Mouse (Mus musculus): ENCODE measurements around the gene Reln. TPM values are rescaled to one million over a fixed set of nuclear protein-coding genes. Genes with fewer than 3 reads are reported as not detected.

Reln gene
- polyA plus RNA-seq, 1 experiment from 2014 or later, result 36.0 TPM

- no peak for ATAC-seq (ENCODE audit: low FRiP score, low read depth)
- H3K9me3 ChIP-seq, result no peaks in the 10 kb centered on the region
- H3K4me2 ChIP-seq (replicated peaks), result no peak overlapping the region
- WGBS, result 86% methylated on average over 4 of the region's 4 CpGs
- H3K4me3 ChIP-seq, result no peak overlapping the region
- H3K36me3 ChIP-seq, result no peaks in the 10 kb centered on the region
- H3K9ac ChIP-seq, result no peak overlapping the region
- H3K27ac ChIP-seq, result no peak overlapping the region
- no peaks in the 10 kb centered on the region for H3K27me3 ChIP-seq (replicated peaks)
- H3K4me1 ChIP-seq, result no peaks in the 10 kb centered on the region
Observed at GRCm38 (mm10) chr5:21957061-21957460, 387.4 kb downstream of the Reln start.

DNA sequence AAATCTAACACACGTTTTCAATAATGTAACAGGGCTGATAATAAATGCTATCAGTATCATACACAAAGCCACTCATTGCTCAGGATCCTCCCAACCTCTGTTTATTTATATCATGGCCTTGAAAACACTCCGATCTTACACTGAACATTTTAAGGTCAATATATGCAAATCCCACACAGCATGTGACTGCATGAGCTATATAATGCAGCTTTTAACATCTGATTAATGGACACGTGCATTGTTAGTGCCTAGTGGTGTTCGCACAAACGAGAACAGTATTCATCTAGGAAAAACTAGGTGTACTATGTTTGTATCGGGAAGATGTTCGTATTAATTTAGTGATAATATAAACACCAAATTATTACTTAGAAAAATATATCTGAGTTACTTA lies 395.0 kb downstream of the Reln start:
- Histone ChIP-seq H3K27ac (no peak overlapping the region), H3K4me3 (no peak overlapping the region), H3K36me3 (no peaks in the 10 kb centered on the region), H3K4me2 (replicated peaks) (no peak overlapping the region), H3K9ac (no peak overlapping the region), H3K27me3 (replicated peaks) (no peaks in the 10 kb centered on the region), H3K4me1 (no peaks in the 10 kb centered on the region), H3K9me3 (no peaks in the 10 kb centered on the region)
- 71% methylated on average over 7 of the region's 7 CpGs for WGBS
- ATAC-seq (ENCODE audit: low FRiP score, low read depth), result no peak

GRCm38 (mm10) chr5:21948736-21949506 lies 395.6 kb downstream of the Reln start:
- no peaks in the 10 kb centered on the region for H3K36me3 ChIP-seq
- no peak overlapping the region for H3K4me2 ChIP-seq (replicated peaks)
- no peak overlapping the region for H3K9ac ChIP-seq
- H3K4me3 ChIP-seq, result no peak overlapping the region
- 83% methylated on average over 11 of the region's 11 CpGs for WGBS
- no peaks in the 10 kb centered on the region for H3K27me3 ChIP-seq (replicated peaks)
- ATAC-seq (ENCODE audit: low FRiP score, low read depth), result no peak
- no peaks in the 10 kb centered on the region for H3K9me3 ChIP-seq
- no peaks in the 10 kb centered on the region for H3K4me1 ChIP-seq
- H3K27ac ChIP-seq, result no peak overlapping the region

GRCm38 (mm10) chr5:21947610-21948381 lies 396.7 kb downstream of the Reln start:
- Histone ChIP-seq H3K9ac (no peak overlapping the region), H3K27ac (no peak overlapping the region), H3K4me1 (no peaks in the 10 kb centered on the region), H3K4me3 (no peak overlapping the region), H3K36me3 (no peaks in the 10 kb centered on the region), H3K4me2 (replicated peaks) (no peak overlapping the region), H3K9me3 (no peaks in the 10 kb centered on the region), H3K27me3 (replicated peaks) (no peaks in the 10 kb centered on the region)
- ATAC-seq (ENCODE audit: low FRiP score, low read depth), result peak; percentile 76
- 58% methylated on average over 9 of the region's 9 CpGs for WGBS

GRCm38 (mm10) chr5:21944579-21944978 lies 399.9 kb downstream of the Reln start:
- no peaks in the 10 kb centered on the region for H3K4me1 ChIP-seq
- H3K4me3 ChIP-seq, result no peak overlapping the region
- no peak overlapping the region for H3K9ac ChIP-seq
- no peak overlapping the region for H3K4me2 ChIP-seq (replicated peaks)
- no peaks in the 10 kb centered on the region for H3K9me3 ChIP-seq
- 97% methylated on average over 1 of the region's 1 CpGs for WGBS
- no peaks in the 10 kb centered on the region for H3K36me3 ChIP-seq
- no peak for ATAC-seq (ENCODE audit: low FRiP score, low read depth)
- no peaks in the 10 kb centered on the region for H3K27me3 ChIP-seq (replicated peaks)
- no peak overlapping the region for H3K27ac ChIP-seq

GRCm38 (mm10) chr5:21939405-21939804 lies 405.1 kb downstream of the Reln start:
- Histone ChIP-seq H3K4me1 (peaks cover 10% of the 10 kb centered on the region), H3K4me2 (replicated peaks) (no peak overlapping the region), H3K27me3 (replicated peaks) (no peaks in the 10 kb centered on the region), H3K27ac (no peak overlapping the region), H3K36me3 (no peaks in the 10 kb centered on the region), H3K9ac (no peak overlapping the region), H3K9me3 (no peaks in the 10 kb centered on the region), H3K4me3 (no peak overlapping the region)
- ATAC-seq (ENCODE audit: low FRiP score, low read depth), result no peak
- WGBS, result 90% methylated on average over 9 of the region's 9 CpGs

GRCm38 (mm10) chr5:21938138-21938537 lies 406.4 kb downstream of the Reln start:
- Histone ChIP-seq H3K27me3 (replicated peaks) (no peaks in the 10 kb centered on the region), H3K4me1 (peaks cover 19% of the 10 kb centered on the region), H3K4me3 (no peak overlapping the region), H3K9ac (no peak overlapping the region), H3K9me3 (no peaks in the 10 kb centered on the region), H3K4me2 (replicated peaks) (no peak overlapping the region), H3K36me3 (no peaks in the 10 kb centered on the region), H3K27ac (no peak overlapping the region)
- ATAC-seq (ENCODE audit: low FRiP score, low read depth), result no peak
- 87% methylated on average over 5 of the region's 5 CpGs for WGBS

GRCm38 (mm10) chr5:21936627-21937026 lies 407.9 kb downstream of the Reln start:
- H3K4me1 ChIP-seq, result peaks cover 19% of the 10 kb centered on the region
- H3K27me3 ChIP-seq (replicated peaks), result no peaks in the 10 kb centered on the region
- no peak overlapping the region for H3K27ac ChIP-seq
- no peak overlapping the region for H3K9ac ChIP-seq
- H3K4me2 ChIP-seq (replicated peaks), result no peak overlapping the region
- H3K9me3 ChIP-seq, result no peaks in the 10 kb centered on the region
- H3K36me3 ChIP-seq, result no peaks in the 10 kb centered on the region
- WGBS, result 91% methylated on average over 2 of the region's 2 CpGs
- ATAC-seq (ENCODE audit: low FRiP score, low read depth), result no peak
- no peak overlapping the region for H3K4me3 ChIP-seq

- H3K4me3 ChIP-seq, result no peak overlapping the region
- H3K4me1 ChIP-seq, result peaks cover 19% of the 10 kb centered on the region
- no peaks in the 10 kb centered on the region for H3K36me3 ChIP-seq
- H3K9ac ChIP-seq, result no peak overlapping the region
- no peaks in the 10 kb centered on the region for H3K27me3 ChIP-seq (replicated peaks)
- H3K9me3 ChIP-seq, result no peaks in the 10 kb centered on the region
- H3K27ac ChIP-seq, result no peak overlapping the region
- ATAC-seq (ENCODE audit: low FRiP score, low read depth), result no peak
- WGBS, result 90% methylated on average over 5 of the region's 5 CpGs
- H3K4me2 ChIP-seq (replicated peaks), result no peak overlapping the region
Observed at GRCm38 (mm10) chr5:21936096-21936495, 408.4 kb downstream of the Reln start.

DNA sequence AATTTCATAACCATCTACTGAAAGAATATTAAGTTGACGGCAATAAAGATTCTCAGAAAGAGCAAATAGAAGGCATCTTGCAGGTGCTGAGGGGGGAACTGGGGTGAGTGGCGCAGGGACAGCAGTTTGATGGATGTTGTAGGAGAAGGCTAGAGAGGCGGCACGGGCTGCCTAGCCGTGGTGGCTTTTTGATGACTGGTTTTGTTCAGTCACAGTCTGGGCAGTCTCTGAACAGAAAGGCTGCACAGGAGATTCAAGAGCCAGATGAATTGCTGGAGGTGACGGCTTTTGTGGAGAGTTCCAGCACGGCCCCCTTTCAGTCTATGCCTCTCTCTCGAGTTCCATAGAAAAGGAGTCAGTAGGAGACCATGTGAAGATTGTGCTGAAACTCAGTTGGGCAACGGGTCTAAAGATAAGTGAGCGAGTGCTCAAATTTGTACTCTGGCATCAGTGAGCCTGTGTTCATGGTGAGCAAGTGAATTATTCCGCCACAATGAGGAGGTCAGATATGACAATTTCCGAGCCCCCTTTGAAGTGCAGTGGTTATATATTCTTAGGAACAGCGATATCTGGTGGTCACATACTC lies 409.6 kb downstream of the Reln start:
- Histone ChIP-seq H3K9me3 (no peaks in the 10 kb centered on the region), H3K4me2 (replicated peaks) (no peak overlapping the region), H3K27ac (no peak overlapping the region), H3K27me3 (replicated peaks) (no peaks in the 10 kb centered on the region), H3K36me3 (no peaks in the 10 kb centered on the region), H3K4me1 (peaks cover 19% of the 10 kb centered on the region), H3K9ac (no peak overlapping the region), H3K4me3 (no peak overlapping the region)
- WGBS, result 44% methylated on average over 13 of the region's 13 CpGs
- peak; percentile 56; the same call in 1 of the 2 replicates for ATAC-seq (ENCODE audit: low FRiP score, low read depth)

GRCm38 (mm10) chr5:21934173-21934698 lies 410.3 kb downstream of the Reln start:
- Histone ChIP-seq H3K4me1 (peaks cover 19% of the 10 kb centered on the region), H3K9ac (no peak overlapping the region), H3K9me3 (no peaks in the 10 kb centered on the region), H3K27me3 (replicated peaks) (no peaks in the 10 kb centered on the region), H3K4me2 (replicated peaks) (no peak overlapping the region), H3K27ac (no peak overlapping the region), H3K36me3 (no peaks in the 10 kb centered on the region), H3K4me3 (no peak overlapping the region)
- peak; percentile 35; the same call in 1 of the 2 replicates for ATAC-seq (ENCODE audit: low FRiP score, low read depth)
- whole genome bisulfite sequencing, result 70% methylated on average over 4 of the region's 4 CpGs

DNA sequence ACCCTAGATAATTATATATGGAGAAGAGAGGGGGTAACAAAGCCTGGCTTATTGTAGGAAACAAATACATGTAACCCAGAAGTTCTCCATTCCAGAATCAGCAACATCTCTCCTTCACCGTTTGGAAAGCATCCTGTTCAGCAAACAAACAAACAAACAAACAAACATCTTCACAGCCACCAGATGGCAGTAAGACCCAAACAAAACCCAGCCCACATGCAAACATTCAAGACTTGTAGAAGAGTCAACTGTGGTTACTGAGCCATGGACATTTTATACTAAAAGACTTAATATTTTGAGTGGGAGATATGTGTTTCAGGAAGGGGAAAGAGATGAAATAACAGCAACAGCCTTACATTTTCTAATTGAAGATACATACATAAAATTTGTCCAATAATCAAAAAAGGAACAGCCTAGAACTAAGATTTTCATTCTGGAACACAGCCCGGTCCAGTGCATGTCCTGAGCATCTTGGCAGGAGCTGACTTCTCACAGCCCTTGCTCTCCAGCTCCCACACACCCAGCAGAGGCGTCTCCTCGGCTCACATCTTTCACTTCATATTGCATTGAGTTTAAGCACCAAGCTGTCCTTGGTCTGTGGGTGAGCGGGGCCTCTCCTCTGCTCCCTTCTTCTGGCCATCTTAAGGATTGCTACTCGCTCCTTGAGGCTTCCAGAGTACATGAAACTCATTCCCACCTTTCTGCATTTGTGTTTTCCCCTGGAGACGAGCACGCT lies 411.0 kb downstream of the Reln start:
- Histone ChIP-seq H3K4me2 (replicated peaks) (no peak overlapping the region), H3K36me3 (no peaks in the 10 kb centered on the region), H3K4me1 (peaks cover 19% of the 10 kb centered on the region), H3K9ac (no peak overlapping the region), H3K27ac (no peak overlapping the region), H3K4me3 (no peak overlapping the region), H3K27me3 (replicated peaks) (no peaks in the 10 kb centered on the region), H3K9me3 (no peaks in the 10 kb centered on the region)
- ATAC-seq (ENCODE audit: low FRiP score, low read depth), result no peak
- 83% methylated on average over 8 of the region's 8 CpGs for WGBS

All from neural tube, embryonic 12.5 days (tissue).